Mouse (Mus musculus): ENCODE results near the gene Zfp408. TPM values are rescaled to one million over a fixed set of nuclear protein-coding genes. Genes with fewer than 3 reads are reported as not detected.

Gene Zfp408
- polyA plus RNA-seq, 1 experiment from 2014 or later = 7.5 TPM

GRCm38 (mm10) chr2:91645354-91645753, 4.2 kb downstream of the Zfp408 start:
- H3K27me3 ChIP-seq (replicated peaks; ENCODE audit: control insufficient read depth, insufficient read depth, low read length) = no peaks in the 10 kb centered on the region
- H3K4me2 ChIP-seq (ENCODE audit: low read length) = no peak overlapping the region
- no peak overlapping the region for H3K27ac ChIP-seq (ENCODE audit: low read depth, low read length)
- H3K36me3 ChIP-seq (ENCODE audit: control insufficient read depth, insufficient read depth, low read length) = peaks cover 49% of the 10 kb centered on the region
- H3K9me3 ChIP-seq (replicated peaks; ENCODE audit: control insufficient read depth, low read length) = no peaks in the 10 kb centered on the region
- H3K4me3 ChIP-seq (ENCODE audit: low read depth, low read length) = no peak overlapping the region
- H3K9ac ChIP-seq (ENCODE audit: low read length) = no peak overlapping the region
- ATAC-seq (no peak), DNase-seq (ENCODE audit: low spot score) (no peak)
- H3K4me1 ChIP-seq (ENCODE audit: control insufficient read depth, insufficient read depth, low read length) = peaks cover 6% of the 10 kb centered on the region
- WGBS = 96% methylated on average over 15 of the region's 15 CpGs

- 93% methylated on average over 11 of the region's 11 CpGs for WGBS
- H3K9ac ChIP-seq (ENCODE audit: low read length) = no peak overlapping the region
- peaks cover 49% of the 10 kb centered on the region for H3K36me3 ChIP-seq (ENCODE audit: control insufficient read depth, insufficient read depth, low read length)
- ATAC-seq (no peak), DNase-seq (ENCODE audit: low spot score) (no peak)
- H3K9me3 ChIP-seq (replicated peaks; ENCODE audit: control insufficient read depth, low read length) = no peaks in the 10 kb centered on the region
- H3K27ac ChIP-seq (ENCODE audit: low read depth, low read length) = no peak overlapping the region
- no peak overlapping the region for H3K4me3 ChIP-seq (ENCODE audit: low read depth, low read length)
- peaks cover 6% of the 10 kb centered on the region for H3K4me1 ChIP-seq (ENCODE audit: control insufficient read depth, insufficient read depth, low read length)
- H3K27me3 ChIP-seq (replicated peaks; ENCODE audit: control insufficient read depth, insufficient read depth, low read length) = no peaks in the 10 kb centered on the region
- no peak overlapping the region for H3K4me2 ChIP-seq (ENCODE audit: low read length)
Measured at GRCm38 (mm10) chr2:91644021-91644420, 5.6 kb downstream of the Zfp408 start.

GRCm38 (mm10) chr2:91642825-91643415, 6.7 kb downstream of the Zfp408 start:
- Histone ChIP-seq H3K36me3 (ENCODE audit: control insufficient read depth, insufficient read depth, low read length) (peaks cover 48% of the 10 kb centered on the region), H3K4me3 (ENCODE audit: low read depth, low read length) (no peak overlapping the region), H3K27ac (ENCODE audit: low read depth, low read length) (no peak overlapping the region), H3K9me3 (replicated peaks; ENCODE audit: control insufficient read depth, low read length) (no peaks in the 10 kb centered on the region), H3K9ac (ENCODE audit: low read length) (no peak overlapping the region), H3K4me1 (ENCODE audit: control insufficient read depth, insufficient read depth, low read length) (no peaks in the 10 kb centered on the region), H3K27me3 (replicated peaks; ENCODE audit: control insufficient read depth, insufficient read depth, low read length) (no peaks in the 10 kb centered on the region), H3K4me2 (ENCODE audit: low read length) (no peak overlapping the region)
- ATAC-seq = no peak
- DNase-seq (ENCODE audit: low spot score) = no peak
- 94% methylated on average over 2 of the region's 2 CpGs for WGBS

- H3K4me3 ChIP-seq (ENCODE audit: low read depth, low read length) = no peak overlapping the region
- H3K9me3 ChIP-seq (replicated peaks; ENCODE audit: control insufficient read depth, low read length) = no peaks in the 10 kb centered on the region
- H3K27me3 ChIP-seq (replicated peaks; ENCODE audit: control insufficient read depth, insufficient read depth, low read length) = no peaks in the 10 kb centered on the region
- no peaks in the 10 kb centered on the region for H3K4me1 ChIP-seq (ENCODE audit: control insufficient read depth, insufficient read depth, low read length)
- H3K4me2 ChIP-seq (ENCODE audit: low read length) = no peak overlapping the region
- no peak for ATAC-seq
- H3K27ac ChIP-seq (ENCODE audit: low read depth, low read length) = no peak overlapping the region
- H3K36me3 ChIP-seq (ENCODE audit: control insufficient read depth, insufficient read depth, low read length) = peaks cover 8% of the 10 kb centered on the region
- WGBS = 89% methylated on average over 6 of the region's 6 CpGs
- no peak overlapping the region for H3K9ac ChIP-seq (ENCODE audit: low read length)
- DNase-seq (ENCODE audit: low spot score) = no peak
Measured at GRCm38 (mm10) chr2:91638931-91639330, 10.7 kb downstream of the Zfp408 start.

GRCm38 (mm10) chr2:91636727-91637338, 12.8 kb downstream of the Zfp408 start:
- no peak overlapping the region for H3K4me2 ChIP-seq (ENCODE audit: low read length)
- no peaks in the 10 kb centered on the region for H3K4me1 ChIP-seq (ENCODE audit: control insufficient read depth, insufficient read depth, low read length)
- no peak for ATAC-seq
- no peaks in the 10 kb centered on the region for H3K27me3 ChIP-seq (replicated peaks; ENCODE audit: control insufficient read depth, insufficient read depth, low read length)
- no peak for DNase-seq (ENCODE audit: low spot score)
- H3K27ac ChIP-seq (ENCODE audit: low read depth, low read length) = no peak overlapping the region
- H3K36me3 ChIP-seq (ENCODE audit: control insufficient read depth, insufficient read depth, low read length) = no peaks in the 10 kb centered on the region
- no peak overlapping the region for H3K9ac ChIP-seq (ENCODE audit: low read length)
- no peaks in the 10 kb centered on the region for H3K9me3 ChIP-seq (replicated peaks; ENCODE audit: control insufficient read depth, low read length)
- WGBS = 82% methylated on average over 5 of the region's 5 CpGs
- no peak overlapping the region for H3K4me3 ChIP-seq (ENCODE audit: low read depth, low read length)

- Histone ChIP-seq H3K4me3 (ENCODE audit: low read depth, low read length) (no peak within 1 kb of the TSS), H3K9me3 (replicated peaks; ENCODE audit: control insufficient read depth, low read length) (no peaks in the 10 kb centered on the region), H3K27ac (ENCODE audit: low read depth, low read length) (no peak within 1 kb of the TSS), H3K9ac (ENCODE audit: low read length) (no peak within 1 kb of the TSS; the same call in 1 of the 2 replicates), H3K36me3 (ENCODE audit: control insufficient read depth, insufficient read depth, low read length) (no peaks in the 10 kb centered on the region), H3K4me2 (ENCODE audit: low read length) (no peak within 1 kb of the TSS), H3K27me3 (replicated peaks; ENCODE audit: control insufficient read depth, insufficient read depth, low read length) (no peaks in the 10 kb centered on the region), H3K4me1 (ENCODE audit: control insufficient read depth, insufficient read depth, low read length) (no peaks in the 10 kb centered on the region)
- WGBS = 96% methylated on average over 8 of the region's 8 CpGs
- ATAC-seq (no peak), DNase-seq (ENCODE audit: low spot score) (no peak)
Measured at GRCm38 (mm10) chr2:91636229-91636628, 13.4 kb downstream of the Zfp408 start, which contains the start of gene F2. F2 (minus strand) TSS chr2:91636414.

- Histone ChIP-seq H3K4me2 (ENCODE audit: low read length) (no peak overlapping the region), H3K9me3 (replicated peaks; ENCODE audit: control insufficient read depth, low read length) (no peaks in the 10 kb centered on the region), H3K27ac (ENCODE audit: low read depth, low read length) (no peak overlapping the region), H3K4me1 (ENCODE audit: control insufficient read depth, insufficient read depth, low read length) (no peaks in the 10 kb centered on the region), H3K4me3 (ENCODE audit: low read depth, low read length) (no peak overlapping the region), H3K36me3 (ENCODE audit: control insufficient read depth, insufficient read depth, low read length) (no peaks in the 10 kb centered on the region), H3K9ac (ENCODE audit: low read length) (no peak overlapping the region), H3K27me3 (replicated peaks; ENCODE audit: control insufficient read depth, insufficient read depth, low read length) (no peaks in the 10 kb centered on the region)
- DNase-seq (ENCODE audit: low spot score) = no peak
- ATAC-seq = no peak
- WGBS = 89% methylated on average over 11 of the region's 11 CpGs
Measured at GRCm38 (mm10) chr2:91635486-91635885, 14.1 kb downstream of the Zfp408 start.

GRCm38 (mm10) chr2:91634841-91635240, 14.8 kb downstream of the Zfp408 start:
- no peak overlapping the region for H3K4me3 ChIP-seq (ENCODE audit: low read depth, low read length)
- H3K9ac ChIP-seq (ENCODE audit: low read length) = no peak overlapping the region
- H3K4me1 ChIP-seq (ENCODE audit: control insufficient read depth, insufficient read depth, low read length) = no peaks in the 10 kb centered on the region
- no peak for ATAC-seq
- no peaks in the 10 kb centered on the region for H3K9me3 ChIP-seq (replicated peaks; ENCODE audit: control insufficient read depth, low read length)
- H3K36me3 ChIP-seq (ENCODE audit: control insufficient read depth, insufficient read depth, low read length) = no peaks in the 10 kb centered on the region
- no peak for DNase-seq (ENCODE audit: low spot score)
- WGBS = 80% methylated on average over 9 of the region's 9 CpGs
- H3K27ac ChIP-seq (ENCODE audit: low read depth, low read length) = no peak overlapping the region
- H3K27me3 ChIP-seq (replicated peaks; ENCODE audit: control insufficient read depth, insufficient read depth, low read length) = no peaks in the 10 kb centered on the region
- H3K4me2 ChIP-seq (ENCODE audit: low read length) = no peak overlapping the region

- H3K27me3 ChIP-seq (replicated peaks; ENCODE audit: control insufficient read depth, insufficient read depth, low read length) = no peaks in the 10 kb centered on the region
Measured at GRCm38 (mm10) chr2:91633334-91633977, 16.1 kb downstream of the Zfp408 start.

More at GRCm38 (mm10) chr2:91633334-91633977, 16.1 kb downstream of the Zfp408 start:
- H3K36me3 ChIP-seq (ENCODE audit: control insufficient read depth, insufficient read depth, low read length) = no peaks in the 10 kb centered on the region
- H3K4me3 ChIP-seq (ENCODE audit: low read depth, low read length) = no peak overlapping the region
- H3K4me2 ChIP-seq (ENCODE audit: low read length) = no peak overlapping the region
- H3K9me3 ChIP-seq (replicated peaks; ENCODE audit: control insufficient read depth, low read length) = no peaks in the 10 kb centered on the region
- ATAC-seq (no peak), DNase-seq (ENCODE audit: low spot score) (no peak)
- WGBS = 81% methylated on average over 12 of the region's 12 CpGs
- H3K27ac ChIP-seq (ENCODE audit: low read depth, low read length) = no peak overlapping the region
- H3K4me1 ChIP-seq (ENCODE audit: control insufficient read depth, insufficient read depth, low read length) = no peaks in the 10 kb centered on the region
- no peak overlapping the region for H3K9ac ChIP-seq (ENCODE audit: low read length)

Measured in forebrain, embryonic 14.5 days (tissue).